Mouse (Mus musculus) brain, embryonic 18.5 days (tissue): ENCODE results near the gene Cacnb3.
"Not testable (repeated sequence)": the region's sequence is repeated elsewhere in the genome, so short reads cannot be mapped to it uniquely, and the experiment has no call there.

ENCODE experiments used
- DNase-seq: peaks from one replicate; pipeline ENCODE4 v3.0.0-alpha.2; 2012; ENCODE audit warnings: low read depth, low spot score

Cacnb3 gene

DNA sequence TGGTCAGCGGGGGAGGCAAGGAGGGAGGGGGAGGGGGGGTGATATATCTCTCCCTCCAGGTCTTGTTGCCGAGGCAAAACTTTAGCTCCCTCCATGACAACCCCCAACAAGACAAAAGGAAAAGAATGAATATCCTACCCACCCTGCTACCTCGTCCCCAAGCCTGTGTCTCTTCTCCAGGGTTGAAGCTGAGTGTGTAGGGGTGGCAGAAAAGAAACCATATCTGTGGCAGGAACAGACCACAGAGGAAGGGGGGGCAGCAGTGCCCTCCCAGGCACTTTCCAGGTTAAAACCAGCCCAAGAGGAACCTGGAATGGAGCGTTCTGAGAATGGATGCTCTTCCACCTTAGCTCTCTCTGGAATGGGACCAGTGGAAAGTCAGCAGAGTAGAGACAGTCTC is at the start of gene Cacnb3:
Cacnb3 (plus strand) TSS at position 301 of the 400 bp plus-strand sequence.
- DNase-seq, result no peak

GRCm38 (mm10) chr15:98582410-98582809 is 48.2 kb upstream of the Cacnb3 start:
- no peak for DNase-seq

GRCm38 (mm10) chr15:98582996-98583395 is 47.6 kb upstream of the Cacnb3 start:
- DNase-seq, result no peak

DNA sequence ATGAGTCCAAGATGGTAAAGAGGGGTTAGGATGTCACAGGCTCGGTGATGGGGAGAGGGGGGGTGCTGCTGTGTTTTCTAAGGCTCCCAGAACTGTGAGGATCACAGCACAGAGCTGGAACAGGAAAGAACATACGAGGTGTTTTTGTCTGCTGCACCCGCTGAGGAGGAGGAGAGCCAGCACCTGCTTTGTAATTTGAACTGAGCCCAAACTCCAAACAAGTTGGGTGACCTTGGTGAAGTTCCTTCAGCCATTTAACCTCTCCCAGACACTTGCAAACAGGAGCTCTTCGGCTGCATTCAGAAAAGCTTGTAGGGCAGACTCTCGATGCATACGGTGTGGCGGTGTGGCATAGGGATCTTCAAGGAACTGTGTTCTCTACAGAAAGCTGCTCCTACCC is 45.2 kb upstream of the Cacnb3 start:
- no peak for DNase-seq

- not testable (repeated sequence) for DNase-seq
Observed at GRCm38 (mm10) chr15:98586141-98586540, 44.5 kb upstream of the Cacnb3 start.

GRCm38 (mm10) chr15:98587751-98588150 is 42.9 kb upstream of the Cacnb3 start:
- no peak for DNase-seq

DNA sequence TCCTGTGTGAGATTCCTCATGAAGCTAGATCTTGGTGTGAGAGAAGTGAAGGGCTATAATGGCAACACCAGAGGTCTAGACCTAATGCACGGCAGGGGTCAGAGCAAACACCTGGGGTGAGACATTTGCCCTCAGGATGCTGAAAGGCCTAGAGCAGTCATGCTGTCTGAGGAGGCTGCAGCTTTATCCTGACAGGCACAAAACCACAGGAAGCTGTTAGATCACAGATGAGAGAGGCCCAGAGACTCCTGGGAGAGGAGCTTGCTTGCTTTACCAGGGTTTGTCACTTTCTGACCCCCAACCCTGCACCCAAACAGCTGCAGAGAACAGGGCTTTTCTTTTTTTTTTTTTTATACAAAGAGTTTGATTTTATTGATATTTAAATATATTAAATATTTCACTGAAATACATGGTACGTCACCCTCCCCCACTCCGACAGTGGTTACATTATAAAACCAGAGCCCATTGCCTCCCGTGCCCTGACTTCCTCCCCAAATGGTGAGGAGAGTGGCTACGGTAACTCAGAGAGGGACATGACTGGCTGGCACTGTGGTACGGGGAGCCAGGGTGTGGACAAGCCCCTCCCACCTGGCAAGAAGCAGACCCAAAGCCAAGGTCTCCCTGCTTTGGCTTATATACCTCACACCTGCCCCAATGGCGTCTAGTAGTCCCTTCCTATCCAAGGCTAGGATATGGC is 40.9 kb upstream of the Cacnb3 start:
- DNase-seq, result no peak

DNA sequence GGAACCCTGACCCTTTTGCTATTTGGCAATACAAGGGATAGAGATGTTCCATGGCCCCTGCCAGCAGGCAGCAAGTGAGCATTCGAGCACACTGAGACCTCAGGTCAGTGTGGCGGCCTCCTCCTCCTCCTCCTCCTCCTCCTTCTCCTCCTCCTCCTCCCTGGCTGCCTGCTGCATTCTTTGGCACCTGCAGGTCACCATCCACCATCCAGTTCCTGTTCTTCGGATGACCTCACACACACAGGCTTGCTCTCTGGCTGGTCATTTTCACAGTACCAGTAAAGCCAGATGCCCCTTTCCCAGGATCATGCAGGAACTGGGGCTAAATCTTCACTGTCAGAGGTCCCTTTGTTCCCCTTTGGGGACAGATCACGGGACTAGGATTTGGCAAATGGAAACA is 39.2 kb upstream of the Cacnb3 start:
- no peak for DNase-seq

DNA sequence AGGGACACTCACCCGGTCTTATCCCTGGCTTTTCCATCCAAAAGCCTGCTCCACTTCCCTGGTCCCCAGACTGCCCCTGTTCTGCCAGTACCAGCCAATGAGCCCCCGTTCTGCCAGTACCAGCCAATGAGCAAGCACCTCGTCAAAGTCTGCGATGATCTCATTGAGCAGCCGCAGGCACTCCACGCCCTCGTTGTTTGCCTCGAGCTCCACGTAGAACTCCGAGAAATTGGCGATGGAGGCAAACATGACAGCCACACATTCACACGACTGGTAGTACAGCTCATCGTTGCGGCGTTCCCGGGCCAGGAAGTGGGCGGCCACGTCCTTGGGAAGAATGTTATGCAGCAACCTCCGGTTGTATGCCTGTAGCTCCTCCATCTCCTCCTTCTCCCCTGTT is 36.4 kb upstream of the Cacnb3 start:
- no peak for DNase-seq

GRCm38 (mm10) chr15:98595049-98595448 is 35.6 kb upstream of the Cacnb3 start:
- no peak for DNase-seq

DNA sequence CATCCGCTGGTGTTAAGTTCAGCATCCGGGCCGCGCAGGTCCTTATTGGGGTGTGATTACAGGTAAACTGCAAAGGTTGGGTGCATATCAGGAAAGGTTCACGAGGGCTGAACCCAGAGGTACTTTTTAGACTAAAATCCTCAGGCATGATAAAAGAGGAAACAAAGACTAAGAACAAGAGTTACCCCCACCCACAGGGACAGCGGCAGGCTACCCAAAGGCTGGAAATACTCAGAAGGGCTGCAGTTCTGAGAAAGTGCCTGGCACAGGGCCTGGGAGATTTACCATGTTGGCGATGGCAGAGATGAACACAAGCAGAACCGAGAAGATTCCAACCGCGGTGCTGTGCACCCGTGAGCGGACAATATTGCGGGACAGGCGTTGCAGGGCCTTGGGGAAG is 34.0 kb upstream of the Cacnb3 start:
- DNase-seq, result no peak

DNA sequence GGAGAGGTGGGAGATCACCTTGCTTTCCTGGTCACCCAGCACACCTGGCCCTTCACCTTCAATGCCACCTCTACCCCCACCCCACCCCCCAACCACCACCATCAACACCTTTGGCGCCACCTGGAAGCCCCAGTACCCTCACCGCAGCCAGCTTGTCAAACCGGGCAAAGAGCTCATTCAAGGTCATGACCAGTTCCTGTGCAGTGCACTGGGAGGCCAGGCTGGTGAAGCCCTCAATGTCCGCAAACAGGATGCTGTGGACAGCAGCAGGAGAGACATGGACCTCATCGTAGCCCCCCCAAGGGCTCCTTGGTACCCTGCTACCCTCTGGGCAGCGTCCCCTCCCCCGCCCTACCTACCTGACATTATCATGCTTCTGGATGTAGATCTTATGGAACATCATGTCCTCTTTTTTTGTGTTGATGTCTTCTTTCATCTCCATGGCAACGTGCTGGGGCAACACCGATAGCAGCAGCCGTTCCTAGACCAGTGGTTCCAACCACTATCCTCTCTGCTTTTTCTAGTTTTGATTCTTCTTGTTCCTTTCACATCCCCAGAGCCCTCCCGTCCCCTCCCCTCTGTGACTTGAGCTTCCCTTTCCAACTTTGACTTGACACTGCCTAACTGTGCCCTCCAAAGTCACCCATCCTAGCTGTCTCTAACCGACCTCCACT is 30.5 kb upstream of the Cacnb3 start:
- no peak for DNase-seq

- DNase-seq, result no peak
Observed at GRCm38 (mm10) chr15:98601832-98602190, 28.8 kb upstream of the Cacnb3 start.

- DNase-seq, result no peak
Observed at GRCm38 (mm10) chr15:98602191-98602881, 28.3 kb upstream of the Cacnb3 start.

DNA sequence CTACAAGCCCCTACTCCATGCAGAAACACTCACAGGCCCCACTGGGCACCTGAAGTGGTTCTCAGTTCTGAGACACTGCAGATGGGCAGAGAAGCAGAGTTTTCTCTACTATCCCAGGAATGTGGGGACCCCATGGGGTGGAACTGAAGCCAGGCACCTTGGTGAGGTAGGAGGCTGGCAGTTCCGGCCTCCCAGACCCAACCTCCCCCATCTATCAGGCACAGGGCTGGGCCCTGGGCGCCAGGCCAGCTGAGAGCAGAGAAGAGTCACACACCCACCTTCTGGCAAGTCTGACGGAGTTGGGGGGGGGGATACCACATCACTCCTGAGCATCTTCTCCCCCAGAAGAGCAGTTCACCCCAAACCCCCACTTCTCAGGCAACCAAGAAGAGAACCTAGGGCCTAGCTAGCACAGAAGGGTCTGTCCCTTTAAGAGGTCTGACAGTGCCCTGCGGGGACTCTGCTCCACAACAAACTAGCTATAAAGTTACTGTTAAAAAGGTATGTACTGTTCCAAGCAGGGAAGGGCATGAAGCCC is 27.6 kb upstream of the Cacnb3 start:
- DNase-seq, result no peak

GRCm38 (mm10) chr15:98604041-98604575 is 26.5 kb upstream of the Cacnb3 start:
- no peak for DNase-seq

DNA sequence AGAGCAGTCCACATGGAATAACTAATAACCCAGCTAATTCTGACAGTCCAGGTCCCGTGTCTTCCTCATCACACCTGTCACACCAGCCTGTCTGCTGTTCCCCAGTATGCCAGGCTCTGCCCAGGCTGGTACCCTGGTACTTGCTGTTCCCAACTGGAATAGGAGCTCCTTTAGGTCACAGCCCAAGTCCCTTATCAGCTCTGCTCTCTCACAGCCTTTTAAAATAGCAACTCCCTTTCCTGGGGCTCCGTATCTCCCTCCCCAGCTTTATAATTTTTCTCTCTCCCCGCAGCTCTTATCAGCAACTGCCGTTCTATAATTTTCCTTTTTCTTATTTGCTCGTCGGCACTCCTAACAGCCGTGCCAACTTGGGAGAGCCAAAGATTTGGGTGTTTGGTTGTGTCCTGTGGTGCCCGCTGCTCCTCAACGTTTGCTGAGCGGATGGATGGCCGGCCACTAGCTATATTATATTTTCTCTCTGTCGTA is 24.5 kb upstream of the Cacnb3 start:
- no peak for DNase-seq

DNA sequence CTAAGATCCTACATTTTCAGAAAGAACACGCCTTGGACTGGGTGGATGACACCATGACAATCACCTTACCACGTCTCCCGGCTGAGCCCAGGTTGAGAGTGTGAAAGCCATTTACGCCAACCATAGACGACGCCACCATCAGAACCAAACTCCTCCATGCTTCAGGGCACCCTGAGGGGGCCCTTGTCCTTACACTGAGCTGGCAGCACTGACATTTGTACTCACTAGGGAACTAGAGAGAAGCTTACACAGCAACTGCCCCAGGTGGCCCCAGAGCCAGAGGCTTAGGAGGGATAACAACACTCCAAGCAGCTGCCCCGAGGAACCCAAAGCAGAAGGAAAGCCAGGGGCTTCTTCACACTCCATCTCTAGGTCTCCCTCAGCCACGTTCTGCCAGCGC is 23.9 kb upstream of the Cacnb3 start:
- DNase-seq, result no peak

DNA sequence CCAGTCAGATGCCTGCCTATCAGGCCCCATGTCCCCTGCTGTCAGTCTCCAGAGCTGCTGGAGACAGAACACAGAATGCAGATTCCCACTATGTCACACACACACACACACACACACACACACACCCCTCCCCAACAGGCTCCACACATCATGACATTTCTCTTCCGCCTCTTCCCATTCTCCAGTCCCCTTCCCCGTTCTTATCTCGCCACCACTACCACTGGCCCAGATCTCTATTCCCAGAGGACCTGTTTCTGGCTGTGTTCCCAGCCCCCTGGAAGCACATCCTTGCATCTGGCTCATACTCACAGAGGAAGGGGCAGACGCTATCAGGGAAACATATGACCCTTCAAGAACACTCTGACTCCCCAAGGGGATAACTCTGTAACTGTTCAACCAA is 23.1 kb upstream of the Cacnb3 start:
- DNase-seq, result no peak

DNA sequence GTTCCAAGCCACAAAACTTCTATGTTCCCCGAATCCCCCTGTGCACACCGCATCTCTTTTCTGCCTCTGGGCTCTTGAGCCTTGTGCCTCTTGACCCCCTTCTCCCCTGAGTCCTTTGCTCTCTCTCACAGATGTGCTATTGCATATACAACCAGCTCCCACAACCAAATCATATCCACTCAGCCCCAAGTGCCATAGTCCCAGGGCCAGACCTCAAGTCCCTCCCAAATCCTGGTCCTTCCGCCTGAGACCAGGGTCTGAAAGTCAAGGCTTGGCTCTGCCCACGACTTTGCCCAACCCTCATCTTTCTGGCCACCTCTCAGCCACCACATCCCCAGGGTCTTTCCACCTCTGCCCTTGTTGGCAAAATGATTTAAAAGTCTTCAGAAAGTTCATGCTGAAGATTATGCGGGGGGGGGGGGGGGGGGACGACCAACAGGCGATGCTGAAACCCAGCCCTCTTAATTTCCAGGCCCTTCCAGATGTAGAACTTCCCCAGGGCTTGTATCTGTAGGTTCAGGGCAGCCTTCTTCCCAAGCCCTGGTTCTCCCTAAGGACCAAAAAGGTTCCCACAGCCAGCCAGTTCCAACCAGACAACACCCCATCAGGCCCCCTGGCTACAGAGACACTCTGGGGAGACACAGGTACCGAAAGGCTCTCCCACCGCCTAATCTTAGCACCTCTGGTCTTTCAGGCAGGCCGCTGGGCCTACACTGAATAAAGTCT is 22.4 kb upstream of the Cacnb3 start:
- DNase-seq, result no peak

DNA sequence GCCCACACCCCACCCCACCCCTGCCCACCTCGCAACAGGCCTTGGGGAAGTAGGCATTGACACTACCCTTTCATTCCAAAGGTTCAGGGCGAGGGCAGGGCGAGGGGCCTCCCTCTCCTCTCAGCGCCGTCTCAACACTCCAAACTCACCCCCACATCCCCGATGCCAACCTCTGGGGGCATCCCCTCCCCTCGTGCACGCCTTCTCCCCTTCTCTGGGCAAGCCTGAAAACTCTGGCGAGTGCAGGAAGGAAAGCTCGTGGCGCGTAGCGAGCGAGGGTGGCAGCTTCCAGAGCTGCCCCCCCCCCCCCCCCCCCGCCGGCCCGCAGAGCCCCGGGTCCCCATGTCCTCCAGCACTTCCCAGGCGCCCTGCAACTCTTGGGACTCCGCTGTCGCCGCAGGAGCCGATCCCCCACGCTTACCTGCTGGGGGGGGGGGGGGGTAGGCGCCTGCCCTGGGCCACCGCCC is 21.8 kb upstream of the Cacnb3 start:
- no peak for DNase-seq
